Mouse (Mus musculus) hindbrain, embryonic 11.5 days (tissue): ENCODE measurements around the gene Fgfr2. TPM values are rescaled to one million over a fixed set of nuclear protein-coding genes. Genes with fewer than 3 reads are reported as not detected.

ENCODE experiments used
- ATAC-seq: fragments of 200-750 bp; cut with Nextera tagmentation; 2 replicates; pipeline ENCODE4 v1.8.0; 2017; ENCODE audit warnings: mild to moderate bottlenecking, moderate TSS enrichment, moderate library complexity; ENCODE audit not compliant: low FRiP score
- DNase-seq: peaks from one replicate; pipeline ENCODE4 v3.0.0-alpha.2; 2015; ENCODE audit warnings: low spot score
- H3K27ac ChIP-seq: fragments of 300-500 bp; sonication (generic); 2 replicates; pipeline ENCODE4 v1.5.1; 2014; ENCODE audit warnings: mild to moderate bottlenecking, low read depth, low read length
- H3K27me3 ChIP-seq: fragments of 300-500 bp; sonication (generic); 2 replicates; pipeline ENCODE4 v1.6.1; 2014; ENCODE audit warnings: mild to moderate bottlenecking, low read length, moderate library complexity, mixed read lengths; ENCODE audit not compliant: control insufficient read depth, insufficient read depth
- H3K36me3 ChIP-seq: fragments of 300-500 bp; sonication (generic); 2 replicates; pipeline ENCODE4 v1.6.1; 2014; ENCODE audit warnings: mild to moderate bottlenecking, low read length, moderate library complexity, mixed read lengths; ENCODE audit not compliant: control insufficient read depth, insufficient read depth
- H3K4me1 ChIP-seq: fragments of 300-500 bp; sonication (generic); replicated peaks from 2 replicates; pipeline ENCODE4 v1.6.1; 2014; ENCODE audit warnings: low read length, mixed read lengths; ENCODE audit not compliant: control insufficient read depth, insufficient read depth
- H3K4me2 ChIP-seq: fragments of 300-500 bp; sonication (generic); replicated peaks from 2 replicates; pipeline ENCODE4 v1.6.1; 2014; ENCODE audit warnings: mild to moderate bottlenecking, low read depth, low read length
- H3K4me3 ChIP-seq: fragments of 300-500 bp; sonication (generic); 2 replicates; pipeline ENCODE4 v1.5.1; 2014; ENCODE audit warnings: low read depth, low read length
- H3K9ac ChIP-seq: fragments of 300-500 bp; sonication (generic); 2 replicates; pipeline ENCODE4 v1.6.1; 2014; ENCODE audit warnings: low read depth, low read length
- H3K9me3 ChIP-seq: fragments of 300-500 bp; sonication (generic); 2 replicates; pipeline ENCODE4 v1.6.1; 2016; ENCODE audit warnings: low read length; ENCODE audit not compliant: control insufficient read depth
- WGBS: fragments of 180-500 bp; shearing (Covaris S2); extraction: QIAGEN DNeasy Blood & Tissue Kit; methylation state at CpG from one replicate; pipeline ENCODE4 v1.1.7; 2014; 5-methylcytosine and 5-hydroxymethylcytosine counted together
- polyA plus RNA-seq: library from polyadenylated mRNA; unstranded; fragments of >200 nt; fragmentation: Nextera tagmentation; extraction: Ambion mirVana; gene quantifications from 2 replicates; pipeline ENCODE4 v1.2.1, GENCODE M21; 2014

The Fgfr2 gene
- polyA plus RNA-seq, 1 experiment from 2014 or later, result 71.3 TPM

DNA sequence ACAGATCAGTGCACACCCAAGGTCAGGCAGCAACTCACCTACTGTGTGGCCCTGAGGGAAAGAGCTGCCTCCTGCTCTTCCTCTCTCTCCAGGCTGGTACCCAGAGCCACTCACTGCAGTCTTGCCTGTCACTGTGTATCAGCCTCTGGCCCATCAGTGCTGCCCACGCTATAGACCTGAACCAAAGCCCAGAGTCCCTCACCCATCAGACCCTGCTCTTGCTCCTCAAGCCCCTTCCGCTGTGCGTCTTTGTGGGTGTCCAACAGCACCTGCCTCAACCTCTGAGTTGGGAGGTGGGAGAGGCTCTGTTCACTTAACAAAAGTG lies 835.8 kb downstream of the Fgfr2 start:
- Histone ChIP-seq H3K36me3 (no peaks in the 10 kb centered on the region), H3K4me2 (no peak overlapping the region), H3K9me3 (no peaks in the 10 kb centered on the region), H3K4me1 (peaks cover 18% of the 10 kb centered on the region), H3K27me3 (no peaks in the 10 kb centered on the region), H3K4me3 (no peak overlapping the region), H3K27ac (peak overlapping the region; percentile 19; the same call in 1 of the 2 replicates), H3K9ac (no peak overlapping the region)
- no peak for DNase-seq
- no peak for ATAC-seq
- 74% methylated on average over 3 of the region's 3 CpGs for WGBS

DNA sequence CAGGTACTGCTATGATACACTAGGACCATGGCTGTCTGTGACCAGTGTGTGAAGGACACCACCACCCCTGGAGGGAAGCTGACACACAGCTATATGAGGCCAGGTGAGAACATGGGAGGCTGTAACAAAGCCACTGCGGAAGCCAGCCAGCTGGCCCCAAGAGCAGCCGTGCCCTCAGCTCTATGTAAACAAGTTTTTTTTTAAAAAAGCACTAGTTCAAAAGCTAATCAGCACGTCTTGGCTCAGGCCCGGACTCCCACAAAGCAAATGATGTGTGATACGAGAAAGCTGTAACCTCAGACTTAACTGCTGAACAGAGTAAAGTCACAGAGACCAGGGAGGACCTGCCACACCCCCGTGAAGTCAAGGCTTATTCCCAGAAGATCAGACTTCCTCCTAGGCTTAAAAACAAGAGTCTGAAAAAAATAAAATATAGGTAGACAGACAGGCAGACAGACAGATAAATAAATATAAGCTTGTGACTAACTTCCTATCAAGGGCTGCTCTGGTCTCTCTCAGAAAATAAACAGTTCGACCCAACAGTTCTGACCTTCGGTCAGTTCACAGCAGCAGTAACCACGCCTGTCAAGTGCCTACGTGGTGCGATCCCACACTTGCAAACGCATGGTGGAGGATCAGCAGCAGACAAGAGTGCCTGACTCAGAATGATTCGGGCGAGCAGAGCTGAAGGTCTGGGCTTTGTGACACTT lies 836.4 kb downstream of the Fgfr2 start:
- DNase-seq (no peak), ATAC-seq (no peak)
- no peaks in the 10 kb centered on the region for H3K27me3 ChIP-seq
- no peak overlapping the region for H3K4me2 ChIP-seq
- peaks cover 22% of the 10 kb centered on the region for H3K4me1 ChIP-seq
- no peaks in the 10 kb centered on the region for H3K36me3 ChIP-seq
- no peak overlapping the region for H3K9ac ChIP-seq
- H3K4me3 ChIP-seq, result no peak overlapping the region
- 43% methylated on average over 14 of the region's 14 CpGs for WGBS
- H3K27ac ChIP-seq, result peak overlapping the region; percentile 19; the same call in 1 of the 2 replicates
- no peaks in the 10 kb centered on the region for H3K9me3 ChIP-seq

DNA sequence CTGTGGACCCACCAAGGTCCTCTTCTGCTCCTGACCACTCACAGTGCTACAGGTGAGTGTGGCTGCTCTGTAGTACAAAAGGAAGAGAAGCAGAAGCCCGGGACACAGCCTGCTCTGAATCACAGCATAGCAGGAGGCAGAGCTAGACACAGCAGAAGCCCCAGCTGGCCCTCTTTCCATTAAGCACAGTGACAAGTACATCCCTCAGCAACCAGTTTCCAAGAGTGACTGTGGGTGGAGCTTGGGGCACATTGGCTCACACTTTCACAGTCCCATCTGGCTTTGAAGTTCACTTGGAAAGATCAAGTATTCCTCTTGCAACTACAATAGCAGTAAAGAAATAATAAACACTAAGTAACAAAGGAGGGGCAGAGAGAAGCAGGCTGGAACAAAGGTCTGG lies 838.4 kb downstream of the Fgfr2 start:
- WGBS, result 4% methylated on average over 1 of the region's 1 CpGs
- H3K9ac ChIP-seq, result no peak overlapping the region
- H3K36me3 ChIP-seq, result no peaks in the 10 kb centered on the region
- H3K4me3 ChIP-seq, result no peak overlapping the region
- H3K27ac ChIP-seq, result peak overlapping the region; percentile 82
- H3K4me1 ChIP-seq, result peaks cover 24% of the 10 kb centered on the region
- H3K4me2 ChIP-seq, result no peak overlapping the region
- ATAC-seq (peak; percentile 67), DNase-seq (peak; percentile 52)
- H3K27me3 ChIP-seq, result no peaks in the 10 kb centered on the region
- H3K9me3 ChIP-seq, result no peaks in the 10 kb centered on the region

DNA sequence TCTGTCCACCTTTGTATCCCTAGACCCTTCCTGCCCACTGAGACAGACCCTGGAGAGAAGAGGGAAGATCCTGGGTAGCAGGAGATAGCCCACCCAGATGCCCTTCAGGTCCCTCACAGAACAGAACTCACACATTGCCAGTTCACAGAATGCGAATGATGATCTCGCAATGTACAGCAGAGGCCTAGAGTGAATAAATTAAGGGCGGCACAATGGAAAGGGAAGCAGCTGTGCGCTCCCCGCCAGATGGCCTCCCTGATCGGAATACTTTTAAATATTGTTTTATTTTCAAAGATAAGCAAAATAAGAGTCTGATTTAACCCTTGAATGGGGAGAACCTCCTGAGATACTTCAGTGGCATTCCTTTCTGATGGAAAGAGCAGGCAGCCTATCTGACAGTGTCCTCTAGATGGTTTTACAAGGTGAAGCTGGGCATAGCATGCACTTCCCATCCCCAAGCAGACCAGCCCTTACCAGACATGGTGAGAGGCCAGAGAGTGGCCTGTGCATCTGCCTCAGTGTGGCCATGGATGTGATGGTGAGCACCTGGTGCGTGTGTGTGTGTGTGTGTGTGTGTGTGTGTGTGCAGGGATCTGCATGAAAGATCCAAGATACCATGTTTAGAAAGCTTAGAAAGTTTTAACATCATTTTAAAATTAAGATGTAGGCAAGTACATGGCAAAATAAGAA lies 839.0 kb downstream of the Fgfr2 start:
- no peak overlapping the region for H3K9ac ChIP-seq
- 57% methylated on average over 7 of the region's 7 CpGs for WGBS
- peaks cover 24% of the 10 kb centered on the region for H3K4me1 ChIP-seq

DNA sequence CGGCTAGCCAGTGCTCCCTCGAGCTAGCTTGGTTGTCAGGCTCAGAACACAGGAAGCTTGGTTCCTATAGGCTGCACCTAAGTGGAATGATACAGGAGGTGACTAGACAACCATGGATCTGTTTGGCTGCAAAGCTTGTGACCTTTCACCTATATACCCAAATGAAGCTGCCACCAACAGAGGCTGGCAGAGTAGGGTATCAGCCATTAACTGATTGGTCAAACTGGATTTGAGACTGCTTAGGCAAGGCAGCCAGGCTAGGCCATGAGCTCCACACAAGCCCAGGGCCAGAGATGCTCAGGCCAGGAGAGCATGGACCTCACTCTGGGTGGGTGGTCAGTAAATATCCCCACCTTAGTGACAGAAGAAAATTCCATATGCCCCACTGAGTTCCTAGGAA lies 840.6 kb downstream of the Fgfr2 start:
- Histone ChIP-seq H3K27ac (0 out of 2 replicates have a peak overlapping the region, but pooled peaks have one; percentile 30), H3K4me2 (no peak overlapping the region), H3K36me3 (no peaks in the 10 kb centered on the region), H3K4me1 (peaks cover 18% of the 10 kb centered on the region), H3K9me3 (no peaks in the 10 kb centered on the region), H3K27me3 (no peaks in the 10 kb centered on the region), H3K9ac (no peak overlapping the region), H3K4me3 (no peak overlapping the region)
- 87% methylated on average over 2 of the region's 2 CpGs for WGBS
- ATAC-seq (no peak), DNase-seq (no peak)

More for the DNA sequence above, 839.0 kb downstream of the Fgfr2 start:
- Histone ChIP-seq H3K27ac (peak overlapping the region; percentile 82), H3K36me3 (no peaks in the 10 kb centered on the region), H3K27me3 (no peaks in the 10 kb centered on the region), H3K9me3 (no peaks in the 10 kb centered on the region), H3K4me3 (no peak overlapping the region), H3K4me2 (no peak overlapping the region)
- peak; percentile 83 for ATAC-seq
- DNase-seq, result peak; percentile 45

DNA sequence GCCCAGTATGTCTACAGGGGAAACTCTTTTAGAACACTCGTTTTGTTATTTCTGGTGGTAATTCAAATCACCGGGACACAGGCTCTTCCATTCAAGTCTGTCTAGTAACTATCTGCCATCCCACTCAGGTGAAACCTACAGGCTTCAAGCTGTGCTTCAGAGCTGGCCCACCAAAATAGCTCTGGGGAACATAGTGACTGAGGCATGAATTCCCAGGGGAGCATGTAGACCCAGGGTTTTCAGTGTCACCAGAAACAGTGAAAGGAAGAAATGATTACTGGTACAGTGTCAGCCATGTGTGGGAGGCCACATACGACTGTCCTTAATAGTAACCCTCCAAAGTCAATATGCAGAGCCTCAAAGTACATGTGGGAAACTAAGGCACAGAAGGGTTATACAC lies 841.0 kb downstream of the Fgfr2 start:
- ATAC-seq (no peak), DNase-seq (no peak)
- no peak overlapping the region for H3K4me3 ChIP-seq
- no peaks in the 10 kb centered on the region for H3K36me3 ChIP-seq
- no peaks in the 10 kb centered on the region for H3K27me3 ChIP-seq
- H3K9me3 ChIP-seq, result no peaks in the 10 kb centered on the region
- H3K4me2 ChIP-seq, result no peak overlapping the region
- WGBS, result 84% methylated on average over 3 of the region's 3 CpGs
- 0 out of 2 replicates have a peak overlapping the region, but pooled peaks have one; percentile 30 for H3K27ac ChIP-seq
- H3K4me1 ChIP-seq, result peaks cover 18% of the 10 kb centered on the region
- no peak overlapping the region for H3K9ac ChIP-seq

DNA sequence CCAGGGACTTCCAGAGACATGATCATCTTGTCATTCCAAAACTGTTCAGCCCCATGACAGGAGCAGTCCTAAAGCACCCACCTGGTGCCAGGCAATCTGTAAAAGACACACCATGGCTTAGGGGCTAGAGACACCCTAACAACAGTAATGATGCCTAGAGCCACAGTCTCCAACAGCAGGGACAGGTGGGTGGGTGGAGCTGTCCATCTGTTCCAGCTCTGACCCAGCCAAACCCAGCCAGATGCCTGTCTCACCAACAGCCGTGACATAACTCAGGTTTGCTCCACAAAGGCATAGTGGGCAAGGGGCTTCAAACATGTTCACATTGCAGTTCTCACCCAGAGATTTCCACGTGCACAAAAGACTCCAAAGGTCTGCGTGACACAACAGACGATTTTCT lies 841.4 kb downstream of the Fgfr2 start:
- Histone ChIP-seq H3K9me3 (no peaks in the 10 kb centered on the region), H3K27me3 (no peaks in the 10 kb centered on the region), H3K36me3 (no peaks in the 10 kb centered on the region), H3K9ac (no peak overlapping the region), H3K4me2 (no peak overlapping the region), H3K4me3 (no peak overlapping the region), H3K27ac (no peak overlapping the region), H3K4me1 (peaks cover 18% of the 10 kb centered on the region)
- WGBS, result 73% methylated on average over 4 of the region's 4 CpGs
- ATAC-seq (no peak), DNase-seq (no peak)

DNA sequence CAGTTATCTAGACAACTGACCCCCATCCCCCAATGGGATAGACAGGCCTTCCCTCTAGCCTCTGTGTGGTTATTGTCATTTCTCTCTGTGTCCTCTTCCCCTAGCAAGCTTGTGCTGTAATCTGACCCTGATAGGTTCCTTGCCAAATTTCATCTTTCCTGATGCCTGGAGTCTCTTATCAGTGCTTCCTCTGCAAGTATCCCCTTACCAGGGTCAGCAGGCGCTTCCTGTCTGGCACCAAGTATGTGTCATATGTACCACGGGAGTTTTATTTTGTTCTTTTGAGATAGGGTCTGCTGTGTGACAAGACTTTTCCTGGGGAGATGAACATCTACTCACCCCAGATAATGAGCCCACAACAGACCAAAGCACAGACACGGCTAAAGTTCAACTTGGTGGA lies 844.5 kb downstream of the Fgfr2 start:
- Histone ChIP-seq H3K4me2 (no peak overlapping the region), H3K4me1 (0 out of 2 replicates have a peak, but pooled peaks cover 8% of the 10 kb centered on the region), H3K4me3 (no peak overlapping the region), H3K9ac (no peak overlapping the region), H3K9me3 (no peaks in the 10 kb centered on the region), H3K27me3 (no peaks in the 10 kb centered on the region), H3K27ac (no peak overlapping the region), H3K36me3 (no peaks in the 10 kb centered on the region)
- ATAC-seq (no peak), DNase-seq (no peak)
- WGBS, result 72% methylated on average over 3 of the region's 3 CpGs

DNA sequence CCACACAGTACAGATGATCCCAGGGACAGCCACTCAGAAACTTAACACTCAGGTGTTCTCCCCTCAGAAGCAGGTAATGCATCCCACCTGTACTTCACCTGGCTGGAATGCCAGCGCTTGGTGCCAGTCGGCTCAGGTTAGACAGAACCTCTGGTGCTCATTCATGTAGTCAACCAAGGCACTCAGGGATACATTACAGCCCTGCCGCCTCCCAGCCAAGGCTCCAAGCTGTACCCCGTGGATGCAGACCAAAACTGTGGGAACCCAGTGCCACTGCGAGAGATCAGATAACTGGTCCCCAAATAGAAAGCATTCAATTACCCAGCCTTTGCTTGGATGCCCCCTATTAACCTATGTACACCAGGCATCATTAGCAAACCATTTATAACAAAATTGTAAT lies 846.9 kb downstream of the Fgfr2 start:
- ATAC-seq (no peak), DNase-seq (no peak)
- WGBS, result 86% methylated on average over 5 of the region's 5 CpGs

More for the DNA sequence above, 846.9 kb downstream of the Fgfr2 start:
- H3K27ac ChIP-seq, result no peak overlapping the region
- H3K36me3 ChIP-seq, result no peaks in the 10 kb centered on the region
- H3K27me3 ChIP-seq, result no peaks in the 10 kb centered on the region
- H3K4me1 ChIP-seq, result no peaks in the 10 kb centered on the region
- no peak overlapping the region for H3K4me3 ChIP-seq
- H3K9ac ChIP-seq, result no peak overlapping the region
- H3K9me3 ChIP-seq, result no peaks in the 10 kb centered on the region
- H3K4me2 ChIP-seq, result no peak overlapping the region
